ENCODE assay signal across 10 mouse cellular contexts in genomic region chr8:109155489-109155888, GRCm38 (mm10).
DNase-seq lines count a peak whose midpoint lies in the region; TF ChIP-seq lines count a peak whose summit lies in the region.
"Had no signal": no experiment of that assay in that cellular context is flagged by ENCODE, and none has a peak within 500 bp of the region (broad histone marks: within the 10 kb centered on the region; RNA-seq: fewer than 3 reads in every experiment).

No protein-coding gene starts in this region.

- no peaks in the 10 kb centered on the region for H3K36me3 ChIP-seq in heart, embryonic 10.5 days
- H3K36me3 ChIP-seq: hindbrain, embryonic 12.5 days had no signal

- TF ChIP-seq CTCF in layer of hippocampus, adult 2 months (conservative IDR thresholded peaks at IDR 0.05) = no peak

- no peak overlapping the region for H3K27ac ChIP-seq in heart, embryonic 10.5 days
- H3K27ac ChIP-seq in layer of hippocampus, adult 2 months = no peak overlapping the region
- H3K27ac ChIP-seq: hindbrain, embryonic 12.5 days; neural tube, embryonic 15.5 days had no signal

- 73% methylated on average over 11 of the region's 11 CpGs for WGBS in heart, embryonic 10.5 days

- no peaks in the 10 kb centered on the region for H3K4me1 ChIP-seq in heart, embryonic 10.5 days
- H3K4me1 ChIP-seq: hindbrain, embryonic 12.5 days had no signal

- H3K9me3 ChIP-seq in heart, embryonic 10.5 days = no peaks in the 10 kb centered on the region; the same call in 1 of the 2 replicates
- H3K9me3 ChIP-seq: neural tube, embryonic 15.5 days had no signal

- DNase-seq in heart, adult 11 months = peak; percentile 92
- no peak for DNase-seq in heart, embryonic 10.5 days (ENCODE audit: low spot score)
- peak; percentile 24 for DNase-seq in Muller cell, postnatal 12 days (ENCODE audit: inconsistent ontology term)
- DNase-seq in gastrocnemius, adult 18-20 months (ENCODE audit: low spot score) = peak; percentile 87
- peak; percentile 27 for DNase-seq in kidney, postnatal 14 days
- DNase-seq in layer of hippocampus, adult 8-10 months (ENCODE audit: low spot score in 2 of 2) = no peak
- DNase-seq in layer of hippocampus, adult 2 months (ENCODE audit: low spot score in 2 of 2) = no peak
- no peak for DNase-seq in cerebellum, adult 9-11 months

- no peaks in the 10 kb centered on the region for H3K27me3 ChIP-seq in heart, embryonic 10.5 days (ENCODE audit: insufficient read depth, poor library complexity, severe bottlenecking)
- H3K27me3 ChIP-seq: hindbrain, embryonic 12.5 days; neural tube, embryonic 15.5 days had no signal

- no peak overlapping the region for H3K4me3 ChIP-seq in heart, embryonic 10.5 days
- no peak overlapping the region for H3K4me3 ChIP-seq in layer of hippocampus, adult 2 months
- H3K4me3 ChIP-seq: hindbrain, embryonic 12.5 days; neural tube, embryonic 15.5 days had no signal

Comparison
In these comparisons a context has a peak if more than half of its experiments do, and no peak if none do; other contexts are left out.
1. DNase-seq: peak in heart, adult 11 months (single experiment), Muller cell, postnatal 12 days (single experiment), gastrocnemius, adult 18-20 months (single experiment) and kidney, postnatal 14 days (single experiment); none in heart, embryonic 10.5 days (single experiment), layer of hippocampus, adult 8-10 months (0 of 2), layer of hippocampus, adult 2 months (0 of 2) and cerebellum, adult 9-11 months (single experiment).